Mouse (Mus musculus) ES-Bruce4 (cell line): ENCODE results near the gene Dst. TPM values are rescaled to one million over a fixed set of nuclear protein-coding genes. Genes with fewer than 3 reads are reported as not detected.

ENCODE experiments used
- H3K27ac ChIP-seq: 2 replicates; pipeline ENCODE4 v1.5.1; 2012; ENCODE audit warnings: low read length, inconsistent platforms; ENCODE audit not compliant: insufficient read depth
- H3K27me3 ChIP-seq: 2 replicates; pipeline ENCODE4 v1.6.1; 2012; ENCODE audit warnings: mild to moderate bottlenecking, low read length, inconsistent platforms; ENCODE audit not compliant: control insufficient read depth, poor library complexity, insufficient read depth, severe bottlenecking
- H3K36me3 ChIP-seq: 2 replicates; pipeline ENCODE4 v1.6.1; 2012; ENCODE audit warnings: inconsistent platforms, mild to moderate bottlenecking, low read length, moderate library complexity; ENCODE audit not compliant: control insufficient read depth, poor library complexity, insufficient read depth, severe bottlenecking
- H3K4me1 ChIP-seq: one replicate; pipeline ENCODE4 v1.8.1; 2011; ENCODE audit warnings: low read length; ENCODE audit not compliant: control insufficient read depth, insufficient read depth
- H3K4me3 ChIP-seq: 2 replicates; pipeline ENCODE4 v1.5.1; 2011; ENCODE audit warnings: low read depth, mild to moderate bottlenecking, low read length
- H3K9ac ChIP-seq: 2 replicates; pipeline ENCODE4 v1.6.1; 2012; ENCODE audit warnings: low read depth, mild to moderate bottlenecking, inconsistent platforms; ENCODE audit not compliant: poor library complexity, severe bottlenecking
- H3K9me3 ChIP-seq: replicated peaks from 2 replicates; pipeline ENCODE4 v1.6.1; 2012; ENCODE audit warnings: mild to moderate bottlenecking, low read length, inconsistent platforms; ENCODE audit not compliant: control insufficient read depth, poor library complexity, insufficient read depth, severe bottlenecking
- CTCF ChIP-seq: IDR thresholded peaks from one replicate; pipeline ENCODE4 v1.8.1; 2011; ENCODE audit warnings: low read depth, low read length
- EP300 ChIP-seq: IDR thresholded peaks from 2 replicates; pipeline ENCODE4 v1.6.1; 2011; ENCODE audit warnings: low read depth, low read length; ENCODE audit not compliant: insufficient read depth
- POLR2A ChIP-seq: IDR thresholded peaks from one replicate; pipeline ENCODE4 v1.8.1; 2011; ENCODE audit warnings: low read length; ENCODE audit not compliant: insufficient read depth
- polyA plus RNA-seq: library from polyadenylated mRNA; stranded (reverse); fragments of >200 nt; gene quantifications from 2 replicates; pipeline ENCODE4 v1.2.4, GENCODE M21; 2011; ENCODE audit warnings: low read depth; ENCODE audit not compliant: missing spikeins, insufficient read depth, insufficient read length

Gene Dst
- polyA plus RNA-seq, 1 experiment = 296 TPM

- Histone ChIP-seq H3K4me3 (no peak overlapping the region), H3K36me3 (peaks cover 4% of the 10 kb centered on the region), H3K9ac (no peak overlapping the region), H3K4me1 (peaks cover 2% of the 10 kb centered on the region), H3K27me3 (no peaks in the 10 kb centered on the region), H3K9me3 (no peaks in the 10 kb centered on the region), H3K27ac (no peak overlapping the region)
- TF ChIP-seq CTCF (no peak), POLR2A (no peak), EP300 (no peak)
These were observed 240.0 kb downstream of the Dst start for GRCm38 (mm10) chr1:34148039-34148438.

GRCm38 (mm10) chr1:34150416-34151093 is 242.5 kb downstream of the Dst start:
- TF ChIP-seq CTCF (no peak), EP300 (no peak), POLR2A (no peak)
- no peak overlapping the region for H3K4me3 ChIP-seq
- peaks cover 24% of the 10 kb centered on the region for H3K36me3 ChIP-seq
- no peaks in the 10 kb centered on the region for H3K9me3 ChIP-seq
- H3K4me1 ChIP-seq = no peaks in the 10 kb centered on the region
- no peak overlapping the region for H3K9ac ChIP-seq
- no peak overlapping the region for H3K27ac ChIP-seq
- H3K27me3 ChIP-seq = no peaks in the 10 kb centered on the region

DNA sequence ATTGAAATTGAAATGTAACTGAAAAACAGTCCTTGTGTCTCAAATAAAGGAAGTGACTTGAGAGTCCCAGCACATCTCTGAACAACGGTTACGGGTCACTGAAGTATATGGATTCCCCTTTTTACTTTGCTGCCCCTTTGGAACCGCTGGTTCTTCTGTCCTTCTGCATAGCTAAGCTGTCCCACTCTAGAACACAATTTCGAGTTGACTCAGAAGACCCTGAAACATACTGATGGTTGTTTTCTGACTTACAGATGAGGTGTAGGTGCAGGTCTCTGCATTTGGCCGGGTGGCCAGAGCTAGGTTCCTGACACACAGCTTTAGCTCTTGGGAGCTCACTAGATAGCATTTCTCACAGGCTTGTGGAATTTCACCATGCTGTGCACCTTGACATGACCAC is 244.7 kb downstream of the Dst start:
- Histone ChIP-seq H3K4me3 (no peak overlapping the region), H3K9ac (no peak overlapping the region), H3K27ac (no peak overlapping the region), H3K9me3 (no peaks in the 10 kb centered on the region), H3K36me3 (peaks cover 29% of the 10 kb centered on the region), H3K4me1 (peaks cover 2% of the 10 kb centered on the region), H3K27me3 (no peaks in the 10 kb centered on the region)
- TF ChIP-seq CTCF = no peak
- no peak for TF ChIP-seq EP300
- TF ChIP-seq POLR2A = no peak

- peak overlapping the region; percentile 54; the same call in 1 of the 2 replicates for H3K27ac ChIP-seq
- TF ChIP-seq CTCF = no peak
- TF ChIP-seq EP300 = no peak
- peaks cover 2% of the 10 kb centered on the region for H3K4me1 ChIP-seq
- H3K9me3 ChIP-seq = no peaks in the 10 kb centered on the region
- no peaks in the 10 kb centered on the region for H3K27me3 ChIP-seq
- H3K36me3 ChIP-seq = peaks cover 31% of the 10 kb centered on the region
- H3K4me3 ChIP-seq = no peak overlapping the region
- H3K9ac ChIP-seq = no peak overlapping the region
These were observed 248.0 kb downstream of the Dst start for GRCm38 (mm10) chr1:34156058-34156457.

GRCm38 (mm10) chr1:34157702-34158101 is 249.7 kb downstream of the Dst start:
- H3K27me3 ChIP-seq = no peaks in the 10 kb centered on the region
- no peak overlapping the region for H3K9ac ChIP-seq
- TF ChIP-seq POLR2A (no peak), EP300 (no peak), CTCF (no peak)
- peaks cover 35% of the 10 kb centered on the region for H3K36me3 ChIP-seq
- 0 out of 2 replicates have a peak overlapping the region, but pooled peaks have one; percentile 9 for H3K27ac ChIP-seq
- no peaks in the 10 kb centered on the region for H3K9me3 ChIP-seq
- H3K4me1 ChIP-seq = peaks cover 2% of the 10 kb centered on the region
- H3K4me3 ChIP-seq = no peak overlapping the region

DNA sequence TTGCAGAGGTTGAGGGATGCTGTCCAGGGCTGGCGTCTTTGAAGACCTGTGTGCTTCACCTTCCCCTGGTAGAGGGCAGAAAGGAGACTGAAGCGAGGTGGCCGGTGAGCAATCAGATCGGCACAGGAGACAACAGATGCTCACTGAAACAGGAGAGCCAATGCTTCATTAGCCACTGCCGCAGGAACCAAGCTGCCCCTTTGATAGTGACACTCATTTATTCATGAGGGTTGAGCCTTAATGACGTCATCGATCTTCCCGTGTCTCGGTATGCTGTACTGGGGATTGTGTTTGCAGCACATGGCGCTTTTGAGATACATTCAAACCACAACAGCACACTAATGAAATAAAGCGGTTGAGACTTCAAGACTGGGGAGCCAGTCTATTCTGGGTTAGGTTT is 250.8 kb downstream of the Dst start:
- Histone ChIP-seq H3K27ac (no peak overlapping the region), H3K4me3 (no peak overlapping the region), H3K27me3 (no peaks in the 10 kb centered on the region), H3K9me3 (no peaks in the 10 kb centered on the region), H3K4me1 (peaks cover 2% of the 10 kb centered on the region), H3K9ac (no peak overlapping the region), H3K36me3 (peaks cover 26% of the 10 kb centered on the region)
- TF ChIP-seq POLR2A (no peak), CTCF (no peak), EP300 (no peak)
